Mouse (Mus musculus) cerebellum, adult 2 months (tissue): ENCODE data around the gene Hipk1. TPM values are rescaled to one million over a fixed set of nuclear protein-coding genes. Genes with fewer than 3 reads are reported as not detected.
"Not testable (repeated sequence)": the region's sequence is repeated elsewhere in the genome, so short reads cannot be mapped to it uniquely, and the experiment has no call there.

Experiments
- DNase-seq, 2 experiments: peaks; one replicate each; pipeline ENCODE4 v3.0.0; 2021
- H3K27ac ChIP-seq: fragments of 200-500 bp; 2 replicates; pipeline ENCODE4 v1.5.1; 2012; ENCODE audit warnings: low read length, control low read depth, inconsistent platforms; ENCODE audit not compliant: insufficient read depth
- H3K27me3 ChIP-seq: fragments of 200-500 bp; 2 replicates; pipeline ENCODE4 v1.6.1; 2012; ENCODE audit warnings: inconsistent platforms, mild to moderate bottlenecking, low read length, moderate library complexity; ENCODE audit not compliant: control insufficient read depth, insufficient read depth
- H3K4me1 ChIP-seq: fragments of 200-500 bp; 2 replicates; pipeline ENCODE4 v1.6.1; 2011; ENCODE audit warnings: low read length; ENCODE audit not compliant: control insufficient read depth, insufficient read depth
- H3K4me3 ChIP-seq: fragments of 200-500 bp; replicated peaks from 2 replicates; pipeline ENCODE3; 2011; ENCODE audit warnings: mild to moderate bottlenecking, low read depth, low read length, control low read depth; ENCODE audit not compliant: insufficient read depth
- CTCF ChIP-seq: fragments of 200-500 bp; IDR thresholded peaks from 2 replicates; pipeline ENCODE4 v1.5.1; 2011; ENCODE audit warnings: low read depth, mild to moderate bottlenecking, control low read depth, low read length, moderate library complexity, borderline replicate concordance; ENCODE audit not compliant: insufficient read depth
- POLR2A ChIP-seq: fragments of 200-500 bp; IDR thresholded peaks from 2 replicates; pipeline ENCODE4 v1.6.1; 2011; ENCODE audit warnings: low read length, control low read depth, borderline replicate concordance; ENCODE audit not compliant: insufficient read depth
- WGBS: fragments of 180-500 bp; shearing (Covaris S2); methylation state at CpG from one replicate; pipeline ENCODE4 v1.1.7; 2018; 5-methylcytosine and 5-hydroxymethylcytosine counted together
- polyA plus RNA-seq: library from polyadenylated mRNA; depleted of rRNA; stranded (reverse); fragments of >200 nt; gene quantifications from 2 replicates; pipeline ENCODE4 v1.2.3, GENCODE M21; 2012

Hipk1 gene
- polyA plus RNA-seq, 1 experiment: 59.6 TPM

- TF ChIP-seq POLR2A (no peak), CTCF (no peak)
- Histone ChIP-seq H3K4me3 (no peak within 1 kb of the TSS), H3K27ac (no peak within 1 kb of the TSS), H3K4me1 (peaks cover 5% of the 10 kb centered on the region; the same call in 1 of the 2 replicates), H3K27me3 (no peaks in the 10 kb centered on the region)
- no peak for DNase-seq
Observed at GRCm38 (mm10) chr3:103832426-103832825, 41.1 kb upstream of the Hipk1 start, which contains the start of gene Bcl2l15. Gene Bcl2l15, plus strand, starts transcription at chr3:103832601.

GRCm38 (mm10) chr3:103831146-103831545, 39.8 kb upstream of the Hipk1 start:
- 15% methylated on average over 7 of the region's 7 CpGs for WGBS
- peak; percentile 40 to 68 for DNase-seq
- Histone ChIP-seq H3K27me3 (no peaks in the 10 kb centered on the region), H3K4me3 (no peak overlapping the region), H3K27ac (no peak overlapping the region), H3K4me1 (no peaks in the 10 kb centered on the region)
- TF ChIP-seq CTCF (no peak), POLR2A (no peak)

- not testable (repeated sequence) for DNase-seq, H3K27me3 ChIP-seq, H3K27ac ChIP-seq, H3K4me3 ChIP-seq, H3K4me1 ChIP-seq
- WGBS: 69% methylated on average over 1 of the region's 1 CpGs
Observed at GRCm38 (mm10) chr3:103830681-103831080, 39.3 kb upstream of the Hipk1 start.

GRCm38 (mm10) chr3:103829036-103829435, 37.7 kb upstream of the Hipk1 start:
- H3K27me3 ChIP-seq: no peaks in the 10 kb centered on the region
- H3K4me1 ChIP-seq: no peaks in the 10 kb centered on the region
- WGBS: 88% methylated on average over 3 of the region's 3 CpGs

GRCm38 (mm10) chr3:103827548-103827947, 36.2 kb upstream of the Hipk1 start:
- Histone ChIP-seq H3K4me3 (no peak overlapping the region), H3K27ac (no peak overlapping the region), H3K27me3 (no peaks in the 10 kb centered on the region), H3K4me1 (no peaks in the 10 kb centered on the region)
- no peak for TF ChIP-seq POLR2A
- peak; percentile 41; the same call in 1 of the 2 replicates for TF ChIP-seq CTCF
- DNase-seq: no peak

More at GRCm38 (mm10) chr3:103829036-103829435, 37.7 kb upstream of the Hipk1 start:
- Histone ChIP-seq H3K4me3 (no peak overlapping the region), H3K27ac (no peak overlapping the region)
- no peak for DNase-seq
- no peak for TF ChIP-seq CTCF
- no peak for TF ChIP-seq POLR2A

- Histone ChIP-seq H3K27me3 (no peaks in the 10 kb centered on the region), H3K27ac (no peak overlapping the region), H3K4me1 (peaks cover 4% of the 10 kb centered on the region; the same call in 1 of the 2 replicates), H3K4me3 (no peak overlapping the region)
- TF ChIP-seq CTCF (no peak), POLR2A (no peak)
- 88% methylated on average over 6 of the region's 6 CpGs for WGBS
- DNase-seq: no peak
Observed at GRCm38 (mm10) chr3:103810967-103811366, 19.6 kb upstream of the Hipk1 start.

GRCm38 (mm10) chr3:103809799-103810150, 18.4 kb upstream of the Hipk1 start:
- H3K27me3 ChIP-seq: no peaks in the 10 kb centered on the region
- TF ChIP-seq CTCF (no peak), POLR2A (no peak)
- peak overlapping the region; percentile 91 for H3K4me3 ChIP-seq
- H3K4me1 ChIP-seq: peaks cover 4% of the 10 kb centered on the region; the same call in 1 of the 2 replicates
- no peak for DNase-seq
- peak overlapping the region; percentile 91 for H3K27ac ChIP-seq
- WGBS: 2% methylated on average over 14 of the region's 14 CpGs

GRCm38 (mm10) chr3:103808891-103809798, 17.8 kb upstream of the Hipk1 start, which contains the start of the genes Dclre1b, Ap4b1 and Gm43064:
Gene Dclre1b, minus strand, starts transcription at chr3:103809444.
Gene Ap4b1, plus strand, starts transcription at chr3:103809520.
Gene Gm43064, plus strand, starts transcription at chr3:103809573.
- H3K27ac ChIP-seq: peak within 1 kb of the TSS; percentile 91
- TF ChIP-seq POLR2A (peak; percentile 72; the same call in 1 of the 2 replicates), CTCF (no peak)
- H3K4me1 ChIP-seq: peaks cover 4% of the 10 kb centered on the region; the same call in 1 of the 2 replicates
- peak within 1 kb of the TSS; percentile 91 for H3K4me3 ChIP-seq
- WGBS: under 1% methylated on average over 70 of the region's 70 CpGs
- no peaks in the 10 kb centered on the region for H3K27me3 ChIP-seq
- peak; percentile 88 to 92 for DNase-seq
